Mouse (Mus musculus) ES-E14 (cell line): ENCODE measurements around the gene Kidins220. TPM values are rescaled to one million over a fixed set of nuclear protein-coding genes. Genes with fewer than 3 reads are reported as not detected.

ENCODE experiments used
- DNase-seq: peaks from one replicate; pipeline ENCODE4 v3.0.0-alpha.2; 2013; ENCODE audit warnings: low read depth, low spot score
- H3K27ac ChIP-seq: 2 replicates; pipeline ENCODE4 v1.5.1; 2012; ENCODE audit warnings: low read depth, mild to moderate bottlenecking, low read length, moderate library complexity, mixed read lengths; ENCODE audit not compliant: poor library complexity, insufficient read depth, severe bottlenecking
- H3K36me3 ChIP-seq: 2 replicates; pipeline ENCODE4 v1.6.1; 2012; ENCODE audit warnings: mild to moderate bottlenecking, low read length, moderate library complexity, mixed read lengths; ENCODE audit not compliant: control insufficient read depth, poor library complexity, insufficient read depth, severe bottlenecking
- H3K4me1 ChIP-seq, 2 experiments: fragments of 150-350 bp in 1 of 2; sonication (generic) in 1 of 2; 2 replicates each; pipeline ENCODE4 v1.6.1; 2012; ENCODE audit warnings: low read length in 2 of 2, mild to moderate bottlenecking in 1 of 2, mixed read lengths in 1 of 2; ENCODE audit not compliant: control insufficient read depth in 2 of 2, insufficient read depth in 2 of 2, poor library complexity in 1 of 2
- H3K4me3 ChIP-seq, 2 experiments: fragments of 150-350 bp in 1 of 2; sonication (generic) in 1 of 2; 2 replicates each; pipeline ENCODE4 v1.5.1; 2012; ENCODE audit warnings: low read length in 2 of 2, low read depth in 1 of 2, mild to moderate bottlenecking in 1 of 2, mixed read lengths in 1 of 2; ENCODE audit not compliant: insufficient read depth in 1 of 2, poor library complexity in 1 of 2, severe bottlenecking in 1 of 2
- H3K9ac ChIP-seq: 2 replicates; pipeline ENCODE4 v1.6.1; 2012; ENCODE audit warnings: low read depth, mild to moderate bottlenecking, low read length, mixed read lengths; ENCODE audit not compliant: poor library complexity, insufficient read depth, severe bottlenecking
- H3K9me3 ChIP-seq: fragments of 150-350 bp; sonication (generic); 2 replicates; pipeline ENCODE4 v1.6.1; 2012; ENCODE audit warnings: low read depth, mild to moderate bottlenecking, low read length; ENCODE audit not compliant: control insufficient read depth, insufficient read depth
- CHD2 ChIP-seq: IDR thresholded peaks from 2 replicates; pipeline ENCODE4 v1.6.1; 2014; ENCODE audit warnings: mild to moderate bottlenecking, low read depth, low read length, inconsistent platforms
- HCFC1 ChIP-seq: IDR thresholded peaks from 2 replicates; pipeline ENCODE4 v1.6.1; 2012; ENCODE audit warnings: low read length, inconsistent platforms, borderline replicate concordance; ENCODE audit not compliant: insufficient read depth
- MAFK ChIP-seq: IDR thresholded peaks from 2 replicates; pipeline ENCODE4 v1.6.1; 2014; ENCODE audit warnings: mild to moderate bottlenecking, low read depth, low read length, inconsistent platforms; ENCODE audit not compliant: insufficient read depth
- ZC3H11A ChIP-seq: IDR thresholded peaks from 2 replicates; pipeline ENCODE4 v1.6.1; 2012; ENCODE audit warnings: low read depth, mild to moderate bottlenecking, inconsistent platforms, low read length, borderline replicate concordance
- ZNF384 ChIP-seq: IDR thresholded peaks from 2 replicates; pipeline ENCODE4 v1.6.1; 2012; ENCODE audit warnings: low read depth, low read length, inconsistent platforms
- in situ Hi-C, 2 experiments: fragments of 600-800 bp; cut with MboI; formaldehyde crosslinking; loops; one replicate each; pipeline ENCODE4 v1.15.1; 2025; ENCODE audit warnings: low sequenced_read_pairs in 2 of 2, inconsistent platforms in 1 of 2; ENCODE audit not compliant: unreplicated experiment in 2 of 2
- total RNA-seq: library from RNA; depleted of rRNA; stranded (reverse); fragments of 300-350 nt; gene quantifications from 2 replicates; pipeline ENCODE4 v1.2.3, GENCODE M21; 2012

Gene Kidins220
- total RNA-seq, 1 experiment, result 26.1 TPM

- Histone ChIP-seq H3K9me3 (no peaks in the 10 kb centered on the region), H3K9ac (no peak overlapping the region), H3K36me3 (peaks cover 3% of the 10 kb centered on the region), H3K4me1 (no peaks in the 10 kb centered on the region), H3K4me3 (no peak overlapping the region), H3K27ac (no peak overlapping the region)
- no peak for DNase-seq
- in situ Hi-C loops, result no loop called here
- no peak for TF ChIP-seq HCFC1
- no peak for TF ChIP-seq MAFK
- TF ChIP-seq ZNF384, result no peak
- no peak for TF ChIP-seq ZC3H11A
- TF ChIP-seq CHD2, result no peak
Observed at GRCm38 (mm10) chr12:25037681-25038472, 63.2 kb downstream of the Kidins220 start.

GRCm38 (mm10) chr12:25044056-25044455, 69.3 kb downstream of the Kidins220 start:
- Histone ChIP-seq H3K9ac (no peak overlapping the region), H3K9me3 (no peaks in the 10 kb centered on the region), H3K27ac (no peak overlapping the region), H3K4me1 (no peaks in the 10 kb centered on the region), H3K36me3 (no peaks in the 10 kb centered on the region), H3K4me3 (no peak overlapping the region)
- no peak for DNase-seq
- in situ Hi-C loops, result no loop called here
- no peak for TF ChIP-seq CHD2
- no peak for TF ChIP-seq HCFC1
- no peak for TF ChIP-seq MAFK
- TF ChIP-seq ZC3H11A, result no peak

- Histone ChIP-seq H3K4me1 (no peaks in the 10 kb centered on the region), H3K27ac (no peak overlapping the region), H3K36me3 (no peaks in the 10 kb centered on the region), H3K9me3 (no peaks in the 10 kb centered on the region), H3K9ac (no peak overlapping the region), H3K4me3 (no peak overlapping the region)
- TF ChIP-seq HCFC1, result no peak
- no peak for TF ChIP-seq ZC3H11A
- TF ChIP-seq CHD2, result no peak
- no peak for TF ChIP-seq MAFK
- TF ChIP-seq ZNF384, result no peak
- DNase-seq, result no peak
- in situ Hi-C loops, result no loop called here
Observed at GRCm38 (mm10) chr12:25044579-25044978, 69.9 kb downstream of the Kidins220 start.

GRCm38 (mm10) chr12:25049253-25049652, 74.5 kb downstream of the Kidins220 start:
- in situ Hi-C loops, result no loop called here
- Histone ChIP-seq H3K27ac (no peak overlapping the region), H3K4me3 (no peak overlapping the region), H3K4me1 (peaks cover 0 to under 1% of the 10 kb centered on the region in 2 experiments; a peak in 2 of 4 replicates), H3K36me3 (no peaks in the 10 kb centered on the region), H3K9ac (no peak overlapping the region), H3K9me3 (no peaks in the 10 kb centered on the region)
- DNase-seq, result no peak
- TF ChIP-seq CHD2 (no peak), HCFC1 (no peak), MAFK (no peak), ZC3H11A (no peak), ZNF384 (no peak)

GRCm38 (mm10) chr12:25054511-25054910, 79.8 kb downstream of the Kidins220 start:
- Histone ChIP-seq H3K27ac (no peak overlapping the region), H3K9ac (no peak overlapping the region), H3K9me3 (no peaks in the 10 kb centered on the region), H3K36me3 (0 out of 2 replicates have a peak, but pooled peaks cover 3% of the 10 kb centered on the region), H3K4me3 (no peak overlapping the region), H3K4me1 (peaks cover 0 to 7% of the 10 kb centered on the region in 2 experiments; a peak in 2 of 4 replicates)
- DNase-seq, result no peak
- in situ Hi-C loops, result no loop called here
- TF ChIP-seq ZNF384, result no peak
- TF ChIP-seq CHD2, result no peak
- TF ChIP-seq ZC3H11A, result no peak
- no peak for TF ChIP-seq MAFK
- TF ChIP-seq HCFC1, result no peak
